Comparison of ENCODE assay signal across 17 mouse cellular contexts in genomic region chr7:82709172-82709571, GRCm38 (mm10).
"Had no signal": no experiment of that assay in that cellular context is flagged by ENCODE, and none has a peak within 500 bp of the region (broad histone marks: within the 10 kb centered on the region; RNA-seq: fewer than 3 reads in every experiment).

No protein-coding gene starts in this region.

- H3K4me3 ChIP-seq: lung, embryonic 15.5 days; megakaryocyte, embryonic 14.5 days; midbrain, embryonic 13.5 days; midbrain, embryonic 15.5 days; neural tube, embryonic 12.5 days; stomach, embryonic 15.5 days had no signal

- H3K27ac ChIP-seq: lung, embryonic 15.5 days; macrophage; midbrain, embryonic 13.5 days; midbrain, embryonic 15.5 days; neural tube, embryonic 12.5 days; stomach, embryonic 15.5 days; stomach, postnatal 0 days had no signal

- ATAC-seq: lung, postnatal 0 days; midbrain, embryonic 13.5 days; midbrain, embryonic 15.5 days had no signal

- H3K27me3 ChIP-seq: lung, embryonic 15.5 days; megakaryocyte, embryonic 14.5 days; midbrain, embryonic 13.5 days; midbrain, embryonic 15.5 days; neural tube, embryonic 12.5 days; stomach, embryonic 15.5 days had no signal

- DNase-seq: lung, adult 2 months; lung, postnatal 14 days; lung, postnatal 36 days; right cerebral cortex, postnatal 14 days; thymus, adult 2 months; thymus, postnatal 25 days; thymus, postnatal 4 days had no signal

- H3K9me3 ChIP-seq: lung, embryonic 15.5 days; megakaryocyte, embryonic 14.5 days; midbrain, embryonic 13.5 days; midbrain, embryonic 15.5 days; neural tube, embryonic 12.5 days; stomach, embryonic 15.5 days had no signal

- H3K36me3 ChIP-seq: midbrain, embryonic 13.5 days; midbrain, embryonic 15.5 days; neural tube, embryonic 12.5 days; stomach, embryonic 15.5 days had no signal

- H3K4me1 ChIP-seq: lung, embryonic 15.5 days; midbrain, embryonic 13.5 days; midbrain, embryonic 15.5 days; neural tube, embryonic 12.5 days; stomach, embryonic 15.5 days had no signal

- H3K9ac ChIP-seq: lung, embryonic 15.5 days; midbrain, embryonic 13.5 days; midbrain, embryonic 15.5 days; neural tube, embryonic 12.5 days; stomach, embryonic 15.5 days had no signal

- H3K4me2 ChIP-seq: lung, embryonic 15.5 days; midbrain, embryonic 11.5 days; midbrain, embryonic 13.5 days; midbrain, embryonic 15.5 days; neural tube, embryonic 12.5 days; stomach, embryonic 15.5 days had no signal
